In the genomic region with DNA sequence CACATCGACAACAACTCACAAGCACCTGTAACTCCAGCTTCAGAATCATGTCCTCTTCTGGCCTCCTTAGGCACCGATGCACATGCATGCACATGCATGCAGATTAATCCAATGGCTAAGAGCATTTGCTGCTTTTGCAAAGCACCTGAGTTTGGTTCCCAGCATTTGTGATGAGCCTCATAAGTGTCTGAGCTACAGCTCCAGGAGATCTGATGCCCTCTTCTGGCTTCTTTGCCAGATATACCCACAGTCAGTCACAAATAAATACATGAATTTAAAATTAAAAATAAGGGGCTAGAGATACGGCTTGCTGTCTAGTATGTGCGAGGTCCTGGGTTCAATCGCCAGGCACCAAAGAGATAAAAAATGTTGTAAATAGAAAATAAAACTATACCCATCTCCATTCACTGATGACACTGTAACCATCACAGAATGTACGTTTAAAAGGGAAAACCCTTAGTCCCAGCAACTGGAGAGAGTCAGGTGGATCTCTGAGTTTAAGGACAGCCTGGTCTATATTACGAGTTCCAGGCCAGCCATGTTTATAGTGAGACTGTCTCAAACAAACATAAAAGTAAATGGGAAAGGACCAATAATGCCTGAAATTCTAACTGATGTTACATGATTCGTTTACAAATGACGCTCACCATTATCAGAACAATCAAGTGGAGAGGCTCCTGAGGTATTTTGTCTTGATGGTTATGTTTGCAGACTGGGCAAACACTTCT, we compare ENCODE assay signal across 8 mouse cellular contexts. TPM values are rescaled to one million over a fixed set of nuclear protein-coding genes. Genes with fewer than 3 reads are reported as not detected.
DNase-seq lines count a peak whose midpoint lies in the region; ATAC-seq and TF ChIP-seq lines count a peak whose summit lies in the region.

No protein-coding gene starts in this region.

- no peak for TF ChIP-seq EP300 in heart, adult 2 months (IDR thresholded peaks at IDR 0.05; ENCODE audit: insufficient read depth, low read depth, low read length)
- TF ChIP-seq EP300 in CH12.LX (IDR thresholded peaks at IDR 0.05; ENCODE audit: low read length) = no peak
- no peak for TF ChIP-seq EP300 in liver, postnatal 0 days (IDR thresholded peaks at IDR 0.05; ENCODE audit: low read depth)

- in situ Hi-C loops in CH12.LX (cut with MboI; ENCODE audit: low pct_ligation_motif_present, low pct_unique_long_range_greater_than_20kb, low sequenced_read_pairs) = loop anchor here (10.0 kb wide), 1 partner anchor 93 kb away; no protein-coding TSS in a partner anchor

- peaks cover 7% of the 10 kb centered on the region for H3K4me1 ChIP-seq in heart, adult 2 months (ENCODE audit: control insufficient read depth, insufficient read depth, low read length)
- H3K4me1 ChIP-seq in CH12.LX (ENCODE audit: control insufficient read depth in 1 of 2, insufficient read depth in 2 of 2) = peaks cover 0 to 4% of the 10 kb centered on the region in 2 experiments; a peak in 1 of 4 replicates
- H3K4me1 ChIP-seq in forebrain, postnatal 0 days (ENCODE audit: insufficient read depth) = peaks cover 24% of the 10 kb centered on the region; the same call in 1 of the 2 replicates
- peaks cover 5% of the 10 kb centered on the region for H3K4me1 ChIP-seq in liver, postnatal 0 days (ENCODE audit: insufficient read depth)

- no peaks in the 10 kb centered on the region for H3K9me3 ChIP-seq in CH12.LX (replicated peaks; ENCODE audit: low read length)
- H3K9me3 ChIP-seq in forebrain, postnatal 0 days (ENCODE audit: low read length) = no peaks in the 10 kb centered on the region
- H3K9me3 ChIP-seq in liver, postnatal 0 days (ENCODE audit: low read length) = no peaks in the 10 kb centered on the region

- TF ChIP-seq RAD21 in CH12.LX (IDR thresholded peaks at IDR 0.05; ENCODE audit: low read depth, low read length) = peak; percentile 22

- H3K79me2 ChIP-seq in heart, adult 2 months (replicated peaks; ENCODE audit: control insufficient read depth, insufficient read depth, low read length) = no peaks in the 10 kb centered on the region; the same call in 1 of the 2 replicates
- no peaks in the 10 kb centered on the region for H3K79me2 ChIP-seq in CH12.LX (replicated peaks; ENCODE audit: control insufficient read depth, extremely low read depth, insufficient read depth, poor library complexity, severe bottlenecking)

- dilution Hi-C loops in CH12.LX (cut with MboI; ENCODE audit: extremely low pct_ligation_motif_present, extremely low pct_unique_long_range_greater_than_20kb, low sequenced_read_pairs) = no loop called here

- intact Hi-C loops in heart, adult 2 months (cut with DNase I) = loop anchor here (2.0 to 5.0 kb wide), 4 partner anchors 31 to 110 kb away; no protein-coding TSS in a partner anchor
- intact Hi-C loops in heart, postnatal 14 days (cut with DNase I) = loop anchor here (2.0 to 5.0 kb wide), 2 partner anchors 59 to 110 kb away; no protein-coding TSS in a partner anchor

- TF ChIP-seq POLR2A in heart, adult 2 months (IDR thresholded peaks at IDR 0.05; ENCODE audit: insufficient read depth, low read depth, low read length) = no peak
- TF ChIP-seq POLR2A in CH12.LX (IDR thresholded peaks at IDR 0.05; ENCODE audit: low read depth, low read length) = no peak

- H3K9ac ChIP-seq in heart, adult 2 months (ENCODE audit: low read depth, low read length) = peak overlapping the region; percentile 80
- no peak overlapping the region for H3K9ac ChIP-seq in CH12.LX (ENCODE audit: insufficient read depth, low read depth)
- peak overlapping the region; percentile 99 for H3K9ac ChIP-seq in forebrain, postnatal 0 days
- H3K9ac ChIP-seq in liver, postnatal 0 days (replicated peaks) = no peak overlapping the region; the same call in 1 of the 2 replicates

- peak overlapping the region; percentile 68 for H3K4me3 ChIP-seq in heart, adult 2 months
- no peak overlapping the region for H3K4me3 ChIP-seq in CH12.LX (replicated peaks in 1 of 3; ENCODE audit: low read depth in 2 of 3, low read length in 2 of 3, poor library complexity in 1 of 3)
- peak overlapping the region; percentile 99 for H3K4me3 ChIP-seq in forebrain, postnatal 0 days (ENCODE audit: low read depth, low read length)
- peak overlapping the region; percentile 81 for H3K4me3 ChIP-seq in liver, postnatal 0 days (ENCODE audit: low read depth, low read length)

- DNase-seq in heart, adult 2 months = no peak
- no peak for DNase-seq in heart, postnatal 14 days
- DNase-seq in CH12.LX (ENCODE audit: extremely low read depth) = no peak
- peak; percentile 50 for DNase-seq in forebrain, postnatal 0 days
- DNase-seq in liver, postnatal 0 days = no peak
- DNase-seq in right cerebral cortex, adult 18-20 months = no peak
- DNase-seq in B cell, adult 2 months = no peak

- no peaks in the 10 kb centered on the region for H3K27me3 ChIP-seq in heart, adult 2 months (ENCODE audit: control insufficient read depth, insufficient read depth, low read length)
- peaks cover 21% of the 10 kb centered on the region for H3K27me3 ChIP-seq in CH12.LX (replicated peaks)
- no peaks in the 10 kb centered on the region for H3K27me3 ChIP-seq in forebrain, postnatal 0 days (ENCODE audit: insufficient read depth, low read length)
- H3K27me3 ChIP-seq in liver, postnatal 0 days (ENCODE audit: insufficient read depth, low read length) = peaks cover 4% of the 10 kb centered on the region; the same call in 1 of the 2 replicates

- peak overlapping the region; percentile 44; the same call in 1 of the 2 replicates for H3K4me2 ChIP-seq in CH12.LX (ENCODE audit: insufficient read depth, low read depth, poor library complexity, severe bottlenecking)
- peak overlapping the region; percentile 64 for H3K4me2 ChIP-seq in forebrain, postnatal 0 days (ENCODE audit: low read depth)
- H3K4me2 ChIP-seq in liver, postnatal 0 days (ENCODE audit: low read depth, low read length) = peak overlapping the region; percentile 80

- TF ChIP-seq CTCF in heart, adult 2 months (IDR thresholded peaks at IDR 0.05) = peak; percentile 34
- peak in 1 of 2 experiments; percentile 17; a peak in 1 of 4 replicates for TF ChIP-seq CTCF in CH12.LX (conservative IDR thresholded peaks at IDR 0.05 in 1 of 2, IDR thresholded peaks at IDR 0.05 in 1 of 2; ENCODE audit: low read depth in 2 of 2, low read length in 2 of 2)
- peak; percentile 50 for TF ChIP-seq CTCF in forebrain, postnatal 0 days (IDR thresholded peaks at IDR 0.05; ENCODE audit: low read depth)
- peak; percentile 12; the same call in 1 of the 2 replicates for TF ChIP-seq CTCF in liver, postnatal 0 days (IDR thresholded peaks at IDR 0.05; ENCODE audit: low read depth)

- H3K27ac ChIP-seq in heart, adult 2 months = no peak overlapping the region
- H3K27ac ChIP-seq in CH12.LX (ENCODE audit: insufficient read depth, low read depth) = no peak overlapping the region
- H3K27ac ChIP-seq in forebrain, postnatal 0 days (ENCODE audit: low read depth, low read length) = peak overlapping the region; percentile 100
- H3K27ac ChIP-seq in liver, postnatal 0 days (ENCODE audit: low read depth) = no peak overlapping the region

- peaks cover 3% of the 10 kb centered on the region for H3K36me3 ChIP-seq in heart, adult 2 months (ENCODE audit: control insufficient read depth, insufficient read depth, low read length)
- no peaks in the 10 kb centered on the region for H3K36me3 ChIP-seq in CH12.LX (replicated peaks in 1 of 2; ENCODE audit: control insufficient read depth in 1 of 2, insufficient read depth in 1 of 2, low read length in 1 of 2)
- no peaks in the 10 kb centered on the region for H3K36me3 ChIP-seq in forebrain, postnatal 0 days (ENCODE audit: insufficient read depth)
- H3K36me3 ChIP-seq in liver, postnatal 0 days (replicated peaks; ENCODE audit: insufficient read depth, low read length) = no peaks in the 10 kb centered on the region

- ATAC-seq in forebrain, postnatal 0 days = no peak
- no peak for ATAC-seq in liver, postnatal 0 days
- ATAC-seq in megakaryocyte-erythroid progenitor cell, adult 5-6 weeks (replicated peaks; ENCODE audit: low FRiP score, low TSS enrichment, poor library complexity, severe bottlenecking) = no peak

- 66% methylated on average over 9 of the region's 9 CpGs for WGBS in heart, adult 2 months
- WGBS in forebrain, postnatal 0 days = 29% methylated on average over 9 of the region's 9 CpGs
- 56% methylated on average over 9 of the region's 9 CpGs for WGBS in liver, postnatal 0 days (ENCODE audit: insufficient replicate concordance)

TF ChIP-seq in CH12.LX, 34 proteins besides CTCF, POLR2A, EP300 and RAD21:
- TF ChIP-seq JUN (IDR thresholded peaks at IDR 0.05; ENCODE audit: insufficient read depth, low read depth, low read length) (no peak), PAX5 (IDR thresholded peaks at IDR 0.05; ENCODE audit: low read length) (no peak), ELF1 (IDR thresholded peaks at IDR 0.05; ENCODE audit: low read depth, low read length) (no peak), NRF1 (IDR thresholded peaks at IDR 0.05; ENCODE audit: low read depth, low read length) (no peak), SMC3 (IDR thresholded peaks at IDR 0.05; ENCODE audit: low read depth, low read length) (no peak), ZKSCAN1 (IDR thresholded peaks at IDR 0.05; ENCODE audit: borderline replicate concordance, low read depth, low read length) (no peak), TCF12 (IDR thresholded peaks at IDR 0.05; ENCODE audit: low read depth, low read length) (no peak), ZMIZ1 (IDR thresholded peaks at IDR 0.05; ENCODE audit: low read depth, low read length) (no peak), GABPA (IDR thresholded peaks at IDR 0.05; ENCODE audit: insufficient replicate concordance, low read depth, low read length) (no peak), RCOR1 (conservative IDR thresholded peaks at IDR 0.05; ENCODE audit: low read depth, low read length) (no peak), IRF4 (IDR thresholded peaks at IDR 0.05; ENCODE audit: low read depth, low read length) (no peak), ETS1 (conservative IDR thresholded peaks at IDR 0.05; ENCODE audit: low read depth, low read length) (no peak)

RNA-seq across cellular contexts. Expression of a gene that starts 1.7 kb away (rescaled TPM):
- total RNA-seq in heart, adult 2 months (2021) = 10 to 100 TPM; 17.2 to 17.4 TPM
- 7.6 and 15.0 TPM in 2 replicates for polyA plus RNA-seq in heart, adult 2 months (2012; rRNA removed)
- total RNA-seq in heart, postnatal 14 days (2021) = 10 to 100 TPM; 28.6 to 32.8 TPM
- 1.3 and 1.5 TPM in 2 replicates for total RNA-seq in CH12.LX (2012; rRNA removed)
- 1.9 and 2.0 TPM in 2 replicates for total RNA-seq in CH12.LX (2014; rRNA removed)
- polyA plus RNA-seq in CH12.LX (2012; ENCODE audit: insufficient read length, low read depth) = 2.0 TPM in 2 replicates
- 161 and 203 TPM in 2 replicates for total RNA-seq in forebrain, postnatal 0 days (2014; rRNA removed)
- 163 and 220 TPM in 2 replicates for polyA plus RNA-seq in forebrain, postnatal 0 days (2015; fragmentation: Nextera tagmentation; extraction: Ambion mirVana)
- 4.0 and 4.4 TPM in 2 replicates for polyA plus RNA-seq in liver, postnatal 0 days (2015; fragmentation: Nextera tagmentation; extraction: Ambion mirVana)
- total RNA-seq in megakaryocyte-erythroid progenitor cell, adult 5-6 weeks (2014; fragmentation: Nextera tagmentation) = 8.3 and 18.4 TPM in 2 replicates
- total RNA-seq in megakaryocyte-erythroid progenitor cell, adult 5-6 weeks (2017) = 14.1 and 24.2 TPM in 2 replicates

Comparison
In these comparisons a context has a peak if more than half of its experiments do, and no peak if none do; other contexts are left out.
1. H3K4me3 ChIP-seq: peak in heart, adult 2 months (single experiment), forebrain, postnatal 0 days (single experiment) and liver, postnatal 0 days (single experiment); none in CH12.LX (0 of 3).
2. H3K9ac ChIP-seq: peak in heart, adult 2 months (single experiment) and forebrain, postnatal 0 days (single experiment); none in CH12.LX (single experiment) and liver, postnatal 0 days (single experiment).
3. Peak in every context shown above with its lines, with median percentiles within 50 percentile points of each other: H3K4me2 ChIP-seq.